Mouse (Mus musculus) gastrocnemius, postnatal 25 days (tissue): ENCODE data around the gene Zbtb44. TPM values are rescaled to one million over a fixed set of nuclear protein-coding genes. Genes with fewer than 3 reads are reported as not detected.

Source experiments
- DNase-seq: peaks from one replicate; pipeline ENCODE4 v3.0.0; 2022
- total RNA-seq, 2 experiments: library from RNA; stranded (reverse); gene quantifications; 1 replicate in 1 of 2; 2 replicates in 1 of 2; pipeline ENCODE4 v1.2.3; 2021

Zbtb44 gene
- total RNA-seq, 2 experiments from 2014 or later, result 52.3 to 58.9 TPM

DNA sequence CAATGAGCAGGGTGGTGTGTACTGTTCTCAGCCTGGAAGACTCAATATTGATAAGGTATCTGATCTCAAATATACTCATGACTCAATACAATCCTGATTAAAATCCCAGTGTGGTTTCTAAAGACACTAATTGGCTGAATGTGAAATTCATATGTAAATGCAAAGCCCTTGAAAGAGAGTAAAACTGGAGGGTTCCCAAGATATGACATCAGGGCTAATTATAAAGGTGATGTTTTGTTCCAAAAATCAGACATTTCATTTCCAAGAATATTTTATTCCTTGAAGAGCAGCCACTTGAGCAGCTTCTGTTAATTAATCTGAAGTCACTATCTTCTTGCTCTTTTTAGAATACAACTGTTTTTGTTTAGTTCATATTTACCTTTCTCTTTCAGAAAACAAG is 85.1 kb downstream of the Zbtb44 start:
- no peak for DNase-seq

DNA sequence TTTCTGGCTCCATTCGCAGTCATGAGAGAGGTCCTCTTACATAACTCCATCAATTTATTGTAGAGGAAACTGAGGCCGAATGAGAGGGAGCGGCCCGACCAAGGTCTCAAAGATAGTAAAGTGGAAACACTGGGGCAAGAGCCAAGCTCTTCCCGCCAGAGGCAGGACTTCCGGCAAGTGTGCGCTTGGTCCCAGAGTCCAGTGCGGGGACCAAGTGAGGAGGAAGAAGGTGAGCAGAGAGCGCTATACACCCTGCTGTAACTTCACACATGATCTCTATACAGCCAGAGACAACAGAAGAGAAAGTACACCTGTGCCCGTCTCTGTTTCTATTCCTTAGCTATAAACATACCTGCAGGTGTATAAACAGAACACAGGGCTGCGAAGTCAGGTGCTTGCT is 86.6 kb downstream of the Zbtb44 start:
- DNase-seq, result no peak

DNA sequence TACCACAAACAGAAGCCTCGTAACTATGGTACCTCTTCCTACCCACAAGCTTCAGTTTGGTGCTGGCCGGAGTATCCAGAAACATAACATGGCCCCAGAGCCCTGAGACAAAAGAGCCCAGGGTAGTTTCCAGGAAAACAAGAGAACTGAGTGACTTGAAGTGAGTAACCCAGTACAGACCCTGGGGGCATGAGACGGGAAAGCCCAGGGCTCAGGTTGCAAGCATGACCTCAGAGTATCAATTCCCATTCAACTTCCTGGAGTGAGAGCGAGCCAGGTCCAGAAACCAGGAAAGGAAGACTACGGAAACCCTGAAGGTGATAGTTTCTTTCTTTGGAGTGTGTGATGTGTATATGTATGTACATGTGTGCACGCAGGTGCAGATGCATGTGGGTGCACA is 87.0 kb downstream of the Zbtb44 start:
- no peak for DNase-seq

DNA sequence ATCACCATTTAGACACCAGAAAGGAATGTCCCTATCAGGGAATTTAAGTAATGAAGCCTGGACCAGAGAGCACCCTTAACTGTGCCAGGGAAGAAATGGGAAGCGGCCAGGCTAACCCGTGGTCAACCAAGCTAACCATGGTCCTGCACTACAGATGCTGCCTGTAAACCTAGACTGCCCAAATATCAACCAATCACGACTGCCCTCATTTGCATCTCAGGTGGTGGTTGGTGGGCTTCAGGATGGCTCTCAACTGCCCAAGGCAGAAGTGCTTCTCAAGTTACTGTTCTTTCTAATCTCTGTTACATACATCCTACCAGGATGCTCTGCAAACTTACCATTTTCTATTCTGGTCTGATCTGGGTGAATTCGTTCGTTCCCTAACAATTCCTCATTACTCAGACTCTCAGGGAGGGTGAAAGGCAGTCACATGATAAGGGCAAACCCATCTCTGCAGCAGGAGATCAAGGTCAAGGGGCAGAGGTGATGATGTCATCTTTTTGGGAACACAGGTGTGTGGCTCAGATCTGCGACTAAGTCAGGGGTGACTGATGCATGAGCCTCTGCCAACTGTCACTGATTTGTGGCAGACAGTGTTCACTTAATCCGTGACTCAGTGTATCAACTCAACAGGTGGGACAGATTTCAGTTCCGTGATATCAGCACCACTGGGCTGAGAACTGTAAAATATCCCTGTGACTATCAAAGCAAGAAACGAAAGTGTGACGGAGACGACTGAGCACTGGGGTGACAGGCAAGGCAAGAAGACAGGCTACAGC is 88.3 kb downstream of the Zbtb44 start:
- no peak for DNase-seq

DNA sequence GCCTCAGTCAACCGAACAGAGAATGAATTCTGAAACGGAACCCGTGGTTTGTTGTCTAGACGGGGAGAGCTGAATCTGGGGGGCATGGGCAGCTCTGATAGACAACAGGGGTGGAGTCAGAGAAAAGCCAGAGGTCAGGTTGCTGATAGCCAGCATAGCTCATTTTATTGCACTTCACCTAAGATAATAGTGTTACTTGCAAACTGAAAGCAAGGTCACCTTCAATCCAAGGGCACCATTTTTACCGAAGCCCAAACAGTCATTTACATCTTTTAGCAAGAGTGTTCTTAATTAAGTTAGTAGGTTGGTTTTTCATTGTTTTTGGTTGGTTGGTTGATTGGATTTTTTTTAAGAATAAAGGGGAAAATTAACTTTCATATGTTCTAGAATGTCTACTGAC is 89.0 kb downstream of the Zbtb44 start:
- no peak for DNase-seq

DNA sequence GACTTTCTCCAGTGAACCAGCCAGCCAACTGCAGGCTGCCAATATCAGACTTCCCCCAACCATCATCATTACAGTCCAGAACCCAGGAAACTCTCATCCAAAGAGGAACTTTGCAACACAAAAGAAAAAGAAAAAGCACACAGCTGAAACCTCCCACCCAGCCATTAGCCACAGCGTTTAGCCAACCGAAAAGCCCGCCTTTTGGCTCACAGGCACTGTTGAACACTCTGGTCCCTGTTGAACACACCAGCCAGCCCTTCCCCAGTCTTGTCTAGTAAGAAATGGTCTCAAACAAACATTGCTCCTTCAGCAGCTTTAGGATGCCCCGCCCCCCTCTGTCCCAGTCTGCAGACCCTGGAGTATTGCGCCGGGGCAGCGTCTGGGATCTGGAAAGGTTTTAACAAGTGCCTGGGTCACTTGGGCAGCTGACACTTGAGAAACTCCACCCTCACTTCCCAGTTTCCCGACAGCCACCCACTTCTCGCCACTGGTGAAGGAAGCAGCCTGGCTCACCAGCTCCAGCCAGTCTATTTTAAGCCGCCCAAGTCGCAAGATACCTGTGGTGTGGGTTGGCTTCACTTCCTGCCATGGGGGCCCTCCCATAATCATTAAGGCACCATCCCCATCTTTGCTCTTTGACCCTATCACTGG is 89.6 kb downstream of the Zbtb44 start:
- no peak for DNase-seq

DNA sequence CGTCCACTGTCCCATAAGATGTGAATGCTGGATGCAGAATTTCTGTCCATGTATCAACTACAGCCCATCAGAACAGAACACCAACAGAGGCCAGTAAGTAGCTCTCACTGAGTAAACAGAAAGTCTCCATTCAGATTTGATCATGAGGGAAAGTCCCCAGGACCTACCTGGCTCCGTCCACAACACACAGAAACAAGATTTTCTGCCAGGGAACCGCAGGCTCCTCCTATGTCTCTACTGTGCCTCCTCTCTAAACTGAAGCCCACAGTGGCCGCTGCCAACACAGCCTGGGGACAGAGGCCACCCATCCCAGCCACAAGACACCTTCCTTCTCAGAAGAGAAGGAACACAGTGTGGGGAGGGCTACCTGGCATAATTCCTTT is 90.1 kb downstream of the Zbtb44 start:
- DNase-seq, result no peak

DNA sequence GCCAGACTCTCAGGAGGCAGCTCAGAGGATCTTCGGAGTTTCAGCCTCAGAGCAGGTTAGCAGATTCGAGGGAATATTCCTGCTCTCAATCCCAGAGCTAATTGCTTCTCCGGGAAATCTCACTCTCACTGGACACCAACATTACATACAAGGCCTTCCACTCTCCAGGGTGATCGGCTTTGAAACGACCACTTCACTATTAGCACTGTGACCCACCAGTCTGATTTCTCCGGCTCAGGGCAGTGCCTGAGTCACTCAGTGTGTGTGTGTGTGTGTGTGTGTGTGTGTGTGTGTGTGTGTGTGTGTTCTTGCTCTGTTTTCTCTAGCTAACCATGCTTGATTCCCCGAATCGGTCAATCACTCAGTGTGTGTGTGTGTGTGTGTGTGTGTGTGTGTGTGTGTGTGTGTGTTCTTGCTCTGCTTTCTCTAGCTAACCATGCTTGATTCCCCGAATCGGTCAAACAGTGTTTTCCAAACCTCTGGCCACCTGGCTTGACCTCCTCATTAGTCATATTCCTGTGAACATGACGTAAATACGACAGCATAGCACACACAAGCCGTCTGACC is 92.1 kb downstream of the Zbtb44 start:
- no peak for DNase-seq

Other genes with a start within 250 kb of the Zbtb44 start
- gene Adamts15, start 108.2 kb upstream of the Zbtb44 start, total RNA-seq, result 1 to 10 TPM; 2.3 to 2.4 TPM
- 10 to 100 TPM in 1 of 2 experiments, 1 to 10 TPM in 1; 7.5 to 11.6 TPM for gene Adamts8, start 88.1 kb upstream of the Zbtb44 start, total RNA-seq
- under 1 TPM; 0.20 to 0.27 TPM for gene St14, start 101.2 kb downstream of the Zbtb44 start, total RNA-seq
- gene Aplp2, start 181.2 kb downstream of the Zbtb44 start, total RNA-seq, result 100 to 1,000 TPM; 105 to 124 TPM
- 1 to 10 TPM; 3.0 to 3.7 TPM for gene Prdm10, start 249.9 kb downstream of the Zbtb44 start, total RNA-seq